Mouse (Mus musculus): ENCODE results near the gene Asic5. TPM values are rescaled to one million over a fixed set of nuclear protein-coding genes. Genes with fewer than 3 reads are reported as not detected.

Gene Asic5
- polyA plus RNA-seq, 1 experiment from 2014 or later = 0.70 TPM

GRCm38 (mm10) chr3:82036262-82037044 is 54.4 kb downstream of the Asic5 start:
- Histone ChIP-seq H3K27ac (replicated peaks) (no peak overlapping the region), H3K4me1 (replicated peaks; ENCODE audit: control insufficient read depth, insufficient read depth) (no peaks in the 10 kb centered on the region), H3K9ac (ENCODE audit: low read length) (no peak overlapping the region), H3K36me3 (ENCODE audit: control insufficient read depth, insufficient read depth, low read length) (no peaks in the 10 kb centered on the region), H3K4me2 (replicated peaks; ENCODE audit: low read depth) (no peak overlapping the region), H3K27me3 (ENCODE audit: control insufficient read depth, insufficient read depth, low read length) (no peaks in the 10 kb centered on the region), H3K9me3 (ENCODE audit: control insufficient read depth, low read length) (no peaks in the 10 kb centered on the region), H3K4me3 (ENCODE audit: low read depth, low read length) (no peak overlapping the region)
- no peak for TF ChIP-seq EP300 (optimal IDR thresholded peaks at IDR 0.05)
- TF ChIP-seq CTCF (IDR thresholded peaks at IDR 0.05; ENCODE audit: low read depth) = no peak
- whole genome bisulfite sequencing = 43% methylated on average over 2 of the region's 2 CpGs
- ATAC-seq (ENCODE audit: low FRiP score, low TSS enrichment) = no peak
- no peak for DNase-seq (ENCODE audit: low spot score)

DNA sequence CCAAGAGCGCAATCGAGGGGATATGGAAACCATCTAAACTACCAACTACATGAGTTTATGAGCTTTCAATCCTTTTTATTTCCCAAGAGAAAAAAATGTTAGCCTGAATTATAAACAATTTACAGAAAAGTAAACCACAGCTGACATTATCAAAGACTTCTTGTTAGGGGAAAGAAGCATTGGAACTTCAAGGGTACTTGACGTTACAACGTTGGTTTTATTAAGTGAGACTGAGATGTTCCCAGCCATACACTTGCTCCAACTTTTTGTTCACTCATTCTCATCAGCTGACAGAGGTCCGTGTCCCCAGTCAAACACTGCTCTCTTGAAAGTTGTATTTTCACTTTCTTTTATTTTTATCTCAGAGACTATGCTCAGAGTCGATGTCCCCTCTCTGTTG is 61.6 kb downstream of the Asic5 start:
- Histone ChIP-seq H3K9me3 (ENCODE audit: control insufficient read depth, low read length) (no peaks in the 10 kb centered on the region), H3K36me3 (ENCODE audit: control insufficient read depth, insufficient read depth, low read length) (no peaks in the 10 kb centered on the region; the same call in 1 of the 2 replicates), H3K4me2 (replicated peaks; ENCODE audit: low read depth) (no peak overlapping the region), H3K9ac (ENCODE audit: low read length) (no peak overlapping the region), H3K27ac (replicated peaks) (no peak overlapping the region), H3K4me1 (replicated peaks; ENCODE audit: control insufficient read depth, insufficient read depth) (no peaks in the 10 kb centered on the region), H3K4me3 (ENCODE audit: low read depth, low read length) (no peak overlapping the region), H3K27me3 (ENCODE audit: control insufficient read depth, insufficient read depth, low read length) (no peaks in the 10 kb centered on the region)
- WGBS = 50% methylated on average over 6 of the region's 6 CpGs
- TF ChIP-seq EP300 (optimal IDR thresholded peaks at IDR 0.05) (no peak), CTCF (IDR thresholded peaks at IDR 0.05; ENCODE audit: low read depth) (no peak)
- DNase-seq (ENCODE audit: low spot score) (no peak), ATAC-seq (ENCODE audit: low FRiP score, low TSS enrichment) (no peak)

DNA sequence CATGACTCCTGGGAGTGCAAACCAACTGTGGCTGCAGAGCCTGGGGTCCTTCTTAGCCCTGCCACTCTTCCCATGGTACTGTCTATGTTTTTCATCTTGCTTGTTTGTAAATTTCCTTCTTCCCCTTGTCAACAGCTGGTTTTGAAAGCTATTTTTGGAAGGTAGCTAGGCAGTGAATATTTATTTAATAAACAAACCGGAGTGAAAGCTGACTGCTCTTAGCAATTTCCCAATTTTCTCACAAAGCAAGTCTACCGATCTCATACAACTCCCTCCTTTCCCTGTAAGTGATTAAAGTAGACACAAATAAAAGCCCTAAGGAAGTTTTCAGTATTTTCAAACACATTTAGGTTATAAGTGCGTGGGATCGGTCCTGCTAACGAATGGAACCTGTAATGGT is 62.8 kb downstream of the Asic5 start:
- 78% methylated on average over 5 of the region's 5 CpGs for WGBS
- no peak for ATAC-seq (ENCODE audit: low FRiP score, low TSS enrichment)

GRCm38 (mm10) chr3:82046087-82046486 is 64.0 kb downstream of the Asic5 start:
- TF ChIP-seq EP300 (optimal IDR thresholded peaks at IDR 0.05) = no peak
- no peak for TF ChIP-seq CTCF (IDR thresholded peaks at IDR 0.05; ENCODE audit: low read depth)
- Histone ChIP-seq H3K27ac (replicated peaks) (no peak overlapping the region), H3K27me3 (ENCODE audit: control insufficient read depth, insufficient read depth, low read length) (no peaks in the 10 kb centered on the region), H3K36me3 (ENCODE audit: control insufficient read depth, insufficient read depth, low read length) (no peaks in the 10 kb centered on the region; the same call in 1 of the 2 replicates), H3K9ac (ENCODE audit: low read length) (no peak overlapping the region), H3K9me3 (ENCODE audit: control insufficient read depth, low read length) (no peaks in the 10 kb centered on the region), H3K4me3 (ENCODE audit: low read depth, low read length) (no peak overlapping the region), H3K4me1 (replicated peaks; ENCODE audit: control insufficient read depth, insufficient read depth) (no peaks in the 10 kb centered on the region), H3K4me2 (replicated peaks; ENCODE audit: low read depth) (no peak overlapping the region)
- no peak for DNase-seq (ENCODE audit: low spot score)
- no peak for ATAC-seq (ENCODE audit: low FRiP score, low TSS enrichment)
- 70% methylated on average over 8 of the region's 8 CpGs for WGBS

More for the DNA sequence above, 62.8 kb downstream of the Asic5 start:
- no peaks in the 10 kb centered on the region; the same call in 1 of the 2 replicates for H3K36me3 ChIP-seq (ENCODE audit: control insufficient read depth, insufficient read depth, low read length)
- no peak overlapping the region for H3K9ac ChIP-seq (ENCODE audit: low read length)
- no peak overlapping the region for H3K4me2 ChIP-seq (replicated peaks; ENCODE audit: low read depth)
- no peak overlapping the region for H3K27ac ChIP-seq (replicated peaks)
- TF ChIP-seq EP300 (optimal IDR thresholded peaks at IDR 0.05) (no peak), CTCF (IDR thresholded peaks at IDR 0.05; ENCODE audit: low read depth) (no peak)
- H3K9me3 ChIP-seq (ENCODE audit: control insufficient read depth, low read length) = no peaks in the 10 kb centered on the region
- no peaks in the 10 kb centered on the region for H3K4me1 ChIP-seq (replicated peaks; ENCODE audit: control insufficient read depth, insufficient read depth)
- H3K27me3 ChIP-seq (ENCODE audit: control insufficient read depth, insufficient read depth, low read length) = no peaks in the 10 kb centered on the region
- H3K4me3 ChIP-seq (ENCODE audit: low read depth, low read length) = no peak overlapping the region
- no peak for DNase-seq (ENCODE audit: low spot score)

DNA sequence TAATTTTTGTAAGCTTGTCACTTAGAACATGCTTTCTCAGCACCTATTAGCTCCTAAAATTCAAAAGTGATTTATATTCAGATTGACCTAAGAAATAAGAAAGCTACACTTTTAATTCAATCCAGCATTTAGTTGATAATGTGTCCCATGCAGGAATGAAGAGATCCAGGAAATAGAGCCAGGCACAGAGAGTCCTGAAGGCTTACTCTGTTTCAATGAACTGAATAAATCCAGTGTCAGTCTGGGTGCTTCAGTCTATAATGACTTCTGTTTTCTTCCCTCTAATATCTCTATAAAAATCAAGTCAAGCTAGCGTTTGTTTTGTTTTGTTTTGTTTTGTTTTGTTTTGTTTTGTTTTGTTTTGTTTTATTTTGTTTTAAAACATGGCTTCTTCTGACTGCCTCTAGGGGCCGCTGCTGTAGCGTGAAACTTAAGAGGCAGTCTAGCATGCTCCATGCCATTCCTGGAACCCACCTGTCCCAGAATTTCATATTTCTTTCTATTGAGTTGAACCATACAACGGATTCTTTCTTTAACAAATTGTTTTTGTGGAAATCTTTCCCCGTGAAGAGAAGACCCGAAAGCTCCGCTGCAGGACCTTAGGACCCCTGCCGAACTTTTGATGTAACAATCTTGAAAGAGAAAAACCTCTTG is 65.1 kb downstream of the Asic5 start:
- no peaks in the 10 kb centered on the region for H3K4me1 ChIP-seq (replicated peaks; ENCODE audit: control insufficient read depth, insufficient read depth)
- DNase-seq (ENCODE audit: low spot score) = peak; percentile 34

DNA sequence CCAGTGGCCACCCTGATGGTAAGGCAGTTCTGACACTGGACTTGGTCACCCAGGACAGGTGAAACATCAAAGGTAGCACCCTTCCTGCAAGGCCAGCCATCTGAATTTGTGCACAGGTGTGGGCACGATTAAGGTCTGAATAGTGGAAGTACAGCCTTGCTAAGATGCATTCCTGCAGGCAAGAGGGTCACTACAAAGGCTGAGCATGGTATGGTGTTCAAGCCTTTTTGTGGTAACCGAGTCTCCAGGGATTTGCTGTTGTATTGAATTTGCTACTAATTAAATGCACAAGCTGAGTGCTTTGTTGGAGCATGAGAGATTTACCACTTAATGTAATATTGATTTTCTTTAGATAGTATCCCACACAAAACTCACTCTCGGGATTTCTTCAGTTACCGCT is 66.0 kb downstream of the Asic5 start:
- Histone ChIP-seq H3K36me3 (ENCODE audit: control insufficient read depth, insufficient read depth, low read length) (no peaks in the 10 kb centered on the region; the same call in 1 of the 2 replicates), H3K27me3 (ENCODE audit: control insufficient read depth, insufficient read depth, low read length) (no peaks in the 10 kb centered on the region), H3K27ac (replicated peaks) (no peak overlapping the region), H3K4me1 (replicated peaks; ENCODE audit: control insufficient read depth, insufficient read depth) (no peaks in the 10 kb centered on the region), H3K4me2 (replicated peaks; ENCODE audit: low read depth) (no peak overlapping the region), H3K9me3 (ENCODE audit: control insufficient read depth, low read length) (no peaks in the 10 kb centered on the region), H3K4me3 (ENCODE audit: low read depth, low read length) (no peak overlapping the region), H3K9ac (ENCODE audit: low read length) (no peak overlapping the region)
- no peak for ATAC-seq (ENCODE audit: low FRiP score, low TSS enrichment)
- WGBS = 78% methylated on average over 4 of the region's 4 CpGs
- DNase-seq (ENCODE audit: low spot score) = no peak
- no peak for TF ChIP-seq EP300 (optimal IDR thresholded peaks at IDR 0.05)
- no peak for TF ChIP-seq CTCF (IDR thresholded peaks at IDR 0.05; ENCODE audit: low read depth)

More for the DNA sequence above, 65.1 kb downstream of the Asic5 start:
- Histone ChIP-seq H3K4me3 (ENCODE audit: low read depth, low read length) (no peak overlapping the region), H3K4me2 (replicated peaks; ENCODE audit: low read depth) (no peak overlapping the region), H3K9me3 (ENCODE audit: control insufficient read depth, low read length) (no peaks in the 10 kb centered on the region), H3K36me3 (ENCODE audit: control insufficient read depth, insufficient read depth, low read length) (no peaks in the 10 kb centered on the region; the same call in 1 of the 2 replicates), H3K9ac (ENCODE audit: low read length) (no peak overlapping the region), H3K27ac (replicated peaks) (no peak overlapping the region), H3K27me3 (ENCODE audit: control insufficient read depth, insufficient read depth, low read length) (no peaks in the 10 kb centered on the region)
- 33% methylated on average over 8 of the region's 8 CpGs for WGBS
- TF ChIP-seq CTCF (IDR thresholded peaks at IDR 0.05; ENCODE audit: low read depth) (peak; percentile 83), EP300 (optimal IDR thresholded peaks at IDR 0.05) (no peak)
- ATAC-seq (ENCODE audit: low FRiP score, low TSS enrichment) = no peak

Data from stomach, postnatal 0 days (tissue).